Mouse (Mus musculus) gastrocnemius, adult 18-20 months (tissue): Measurements from ENCODE around the gene Tmem230. TPM values are rescaled to one million over a fixed set of nuclear protein-coding genes. Genes with fewer than 3 reads are reported as not detected.

Source experiments
- DNase-seq: peaks from one replicate; pipeline ENCODE4 v3.0.0; 2021; ENCODE audit warnings: low spot score
- total RNA-seq, 2 experiments: library from RNA; stranded (reverse); gene quantifications; 2 replicates each; pipeline ENCODE4 v1.2.3; 2021

Gene Tmem230
- total RNA-seq, 2 experiments from 2014 or later = 27.2 to 28.8 TPM

- no peak for DNase-seq
Measured at GRCm38 (mm10) chr2:132233985-132234765, 13.4 kb downstream of the Tmem230 start.

GRCm38 (mm10) chr2:132232413-132232945 is 15.1 kb downstream of the Tmem230 start:
- no peak for DNase-seq

GRCm38 (mm10) chr2:132224359-132224758 is 23.2 kb downstream of the Tmem230 start:
- no peak for DNase-seq

- DNase-seq = peak; percentile 66
Measured at GRCm38 (mm10) chr2:132221611-132222073, 26.0 kb downstream of the Tmem230 start.

- DNase-seq = peak; percentile 83
Measured at GRCm38 (mm10) chr2:132211995-132212656, 35.5 kb downstream of the Tmem230 start.

GRCm38 (mm10) chr2:132210806-132211312 is 36.7 kb downstream of the Tmem230 start:
- DNase-seq = no peak

GRCm38 (mm10) chr2:132208246-132208881 is 39.2 kb downstream of the Tmem230 start:
- DNase-seq = no peak

- DNase-seq = no peak
Measured at GRCm38 (mm10) chr2:132206316-132206881, 41.2 kb downstream of the Tmem230 start.

- no peak for DNase-seq
Measured at GRCm38 (mm10) chr2:132205549-132205948, 42.1 kb downstream of the Tmem230 start.

- DNase-seq = no peak
Measured at GRCm38 (mm10) chr2:132203773-132204172, 43.8 kb downstream of the Tmem230 start.

- DNase-seq = no peak
Measured at GRCm38 (mm10) chr2:132203186-132203585, 44.4 kb downstream of the Tmem230 start.

- no peak for DNase-seq
Measured at GRCm38 (mm10) chr2:132198017-132198933, 49.3 kb downstream of the Tmem230 start.

- DNase-seq = peak; percentile 27
Measured at GRCm38 (mm10) chr2:132195602-132196001, 52.0 kb downstream of the Tmem230 start.

GRCm38 (mm10) chr2:132190602-132191161 is 56.9 kb downstream of the Tmem230 start:
- DNase-seq = no peak

Other genes starting within 250 kb of the Tmem230 start
- gene Rassf2, start 217.5 kb downstream of the Tmem230 start, total RNA-seq = 1 to 10 TPM; 4.3 to 5.1 TPM
- 10 to 100 TPM in 1 of 2 experiments, 1 to 10 TPM in 1; 9.4 to 12.9 TPM for gene Slc23a2, start 102.7 kb downstream of the Tmem230 start, total RNA-seq
- 10 to 100 TPM; 18.1 to 19.8 TPM for gene Pcna, start 5.5 kb upstream of the Tmem230 start, total RNA-seq
- 10 to 100 TPM; 14.6 to 20.6 TPM for gene Cds2, start 15.3 kb upstream of the Tmem230 start, total RNA-seq
- not detected for gene Prokr2, start 137.6 kb upstream of the Tmem230 start, total RNA-seq